Mouse (Mus musculus): ENCODE results near the gene Inpp5b. TPM values are rescaled to one million over a fixed set of nuclear protein-coding genes. Genes with fewer than 3 reads are reported as not detected.

Inpp5b gene
- polyA plus RNA-seq (2012), result 1.5 and 2.5 TPM in 2 replicates

- Histone ChIP-seq H3K9me3 (ENCODE audit: control insufficient read depth, low read length) (no peaks in the 10 kb centered on the region), H3K4me3 (replicated peaks) (peak within 1 kb of the TSS; percentile 64), H3K27me3 (ENCODE audit: control insufficient read depth) (no peaks in the 10 kb centered on the region), H3K36me3 (ENCODE audit: control insufficient read depth) (peaks cover 3% of the 10 kb centered on the region; the same call in 1 of the 2 replicates), H3K4me1 (ENCODE audit: control insufficient read depth) (peaks cover 20% of the 10 kb centered on the region)
- no peak for TF ChIP-seq TAL1 (IDR thresholded peaks at IDR 0.05; ENCODE audit: low read length)
- TF ChIP-seq GATA1 (IDR thresholded peaks at IDR 0.05; ENCODE audit: low read length), result no peak
Observed at GRCm38 (mm10) chr4:124741376-124742343, at the start of gene Inpp5b. Inpp5b (plus strand) TSS chr4:124741850.

DNA sequence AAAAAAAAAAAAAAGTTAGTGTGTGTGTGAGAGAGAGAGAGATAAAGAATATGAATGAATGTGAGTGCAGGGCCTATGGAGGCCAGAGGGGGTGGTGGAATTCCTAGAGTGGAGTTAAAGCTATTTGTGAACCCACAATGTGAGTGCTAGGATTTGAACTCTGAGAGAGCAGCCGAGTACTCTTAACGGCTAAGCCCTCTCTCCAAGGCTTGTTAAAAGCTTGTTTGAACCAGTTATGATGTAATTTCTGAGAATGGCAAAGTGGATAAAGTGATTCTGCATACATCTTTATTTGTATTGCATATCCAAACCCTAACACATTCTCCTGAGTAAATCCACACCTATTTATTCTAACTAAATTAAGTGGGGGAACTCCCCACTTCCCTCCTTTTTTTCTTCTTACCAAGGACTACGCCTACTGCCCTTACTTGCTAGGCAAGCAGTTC is 49.2 kb upstream of the Inpp5b start:
- TF ChIP-seq TAL1 (IDR thresholded peaks at IDR 0.05; ENCODE audit: low read length) (no peak), GATA1 (IDR thresholded peaks at IDR 0.05; ENCODE audit: low read length) (no peak)
- Histone ChIP-seq H3K36me3 (ENCODE audit: control insufficient read depth) (peaks cover 14% of the 10 kb centered on the region), H3K4me1 (ENCODE audit: control insufficient read depth) (peaks cover 51% of the 10 kb centered on the region), H3K9me3 (ENCODE audit: control insufficient read depth, low read length) (no peaks in the 10 kb centered on the region), H3K27me3 (ENCODE audit: control insufficient read depth) (peaks cover 7% of the 10 kb centered on the region), H3K4me3 (replicated peaks) (peak overlapping the region; percentile 97)

DNA sequence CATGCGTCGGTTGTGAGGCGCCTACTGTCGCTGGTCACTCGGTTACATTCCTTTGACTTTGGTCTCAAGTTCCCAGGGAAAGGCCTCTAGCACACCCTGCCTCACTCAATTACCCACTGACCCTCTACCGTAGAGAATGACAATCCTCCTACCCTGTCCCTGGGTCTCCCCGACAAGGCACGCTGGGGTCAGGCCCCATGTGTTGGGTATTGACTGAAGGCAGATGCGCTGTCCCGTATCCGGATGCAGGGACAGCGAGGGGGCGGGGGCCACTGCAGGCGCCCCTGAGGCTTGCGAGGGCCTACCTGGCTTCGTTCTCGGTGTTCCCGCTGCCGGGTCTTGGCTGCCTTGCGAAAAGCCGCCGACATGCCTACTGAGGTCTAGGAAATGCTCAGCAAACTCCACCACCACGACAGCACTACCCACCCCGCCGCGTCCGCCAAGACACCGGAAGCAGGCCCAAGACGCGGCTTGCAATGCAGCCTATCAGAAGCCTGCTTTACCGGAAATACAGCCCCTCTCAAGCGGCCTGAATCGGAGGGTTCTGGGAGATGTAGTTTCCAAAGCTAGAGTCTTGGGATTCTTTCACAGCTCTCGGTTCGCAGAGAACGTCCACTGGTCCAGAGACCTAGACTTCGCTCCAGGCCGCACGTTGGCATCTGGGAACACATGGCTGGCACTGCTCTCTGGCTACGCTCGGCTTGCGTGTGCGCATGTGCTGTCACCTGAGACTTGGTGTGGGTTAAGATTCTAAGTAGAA is 48.3 kb upstream of the Inpp5b start, which contains the start of gene Utp11:
Gene Utp11, minus strand, starts transcription at position 466 of the 760 bp plus-strand sequence.
- H3K27me3 ChIP-seq (ENCODE audit: control insufficient read depth), result peaks cover 7% of the 10 kb centered on the region
- peak within 1 kb of the TSS; percentile 97 for H3K4me3 ChIP-seq (replicated peaks)
- H3K36me3 ChIP-seq (ENCODE audit: control insufficient read depth), result peaks cover 9% of the 10 kb centered on the region
- peaks cover 51% of the 10 kb centered on the region for H3K4me1 ChIP-seq (ENCODE audit: control insufficient read depth)
- H3K9me3 ChIP-seq (ENCODE audit: control insufficient read depth, low read length), result no peaks in the 10 kb centered on the region
- TF ChIP-seq TAL1 (IDR thresholded peaks at IDR 0.05; ENCODE audit: low read length), result no peak
- no peak for TF ChIP-seq GATA1 (IDR thresholded peaks at IDR 0.05; ENCODE audit: low read length)

- TF ChIP-seq GATA1 (IDR thresholded peaks at IDR 0.05; ENCODE audit: low read length), result no peak
- H3K4me3 ChIP-seq (replicated peaks), result no peak overlapping the region
- H3K27me3 ChIP-seq (ENCODE audit: control insufficient read depth), result peaks cover 11% of the 10 kb centered on the region
- peaks cover 54% of the 10 kb centered on the region for H3K4me1 ChIP-seq (ENCODE audit: control insufficient read depth)
- peaks cover 7% of the 10 kb centered on the region for H3K36me3 ChIP-seq (ENCODE audit: control insufficient read depth)
- H3K9me3 ChIP-seq (ENCODE audit: control insufficient read depth, low read length), result no peaks in the 10 kb centered on the region
Observed at GRCm38 (mm10) chr4:124694572-124694971, 47.1 kb upstream of the Inpp5b start.

- no peaks in the 10 kb centered on the region for H3K9me3 ChIP-seq (ENCODE audit: control insufficient read depth, low read length)
- peaks cover under 1% of the 10 kb centered on the region for H3K36me3 ChIP-seq (ENCODE audit: control insufficient read depth)
- peaks cover 24% of the 10 kb centered on the region for H3K27me3 ChIP-seq (ENCODE audit: control insufficient read depth)
- TF ChIP-seq TAL1 (IDR thresholded peaks at IDR 0.05; ENCODE audit: low read length) (no peak), GATA1 (IDR thresholded peaks at IDR 0.05; ENCODE audit: low read length) (no peak)
- peaks cover 63% of the 10 kb centered on the region for H3K4me1 ChIP-seq (ENCODE audit: control insufficient read depth)
- H3K4me3 ChIP-seq (replicated peaks), result peak overlapping the region; percentile 27
Observed at GRCm38 (mm10) chr4:124695786-124696516, 45.7 kb upstream of the Inpp5b start.

DNA sequence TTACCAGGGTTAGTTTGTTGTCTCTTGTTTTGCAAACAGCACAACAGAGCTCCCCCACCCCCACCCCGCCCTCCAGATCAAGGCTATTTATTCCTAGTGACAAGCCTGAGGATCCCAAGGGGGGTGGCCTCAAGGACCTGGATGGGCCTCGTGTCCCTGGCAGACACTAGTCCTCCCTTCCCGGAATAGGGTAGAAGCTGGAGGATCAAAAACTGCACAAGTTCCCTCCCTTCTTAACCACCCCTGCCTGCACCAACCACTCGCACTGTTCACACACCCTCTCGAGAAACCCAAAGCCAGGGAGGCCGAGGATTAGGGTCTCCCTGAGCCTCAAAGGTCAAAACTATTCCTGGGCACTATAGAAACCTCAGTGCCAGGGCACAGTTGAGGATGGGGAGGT is 41.9 kb upstream of the Inpp5b start:
- TF ChIP-seq GATA1 (IDR thresholded peaks at IDR 0.05; ENCODE audit: low read length) (no peak), TAL1 (IDR thresholded peaks at IDR 0.05; ENCODE audit: low read length) (no peak)
- H3K9me3 ChIP-seq (ENCODE audit: control insufficient read depth, low read length), result no peaks in the 10 kb centered on the region
- no peaks in the 10 kb centered on the region for H3K36me3 ChIP-seq (ENCODE audit: control insufficient read depth)
- peaks cover 46% of the 10 kb centered on the region for H3K4me1 ChIP-seq (ENCODE audit: control insufficient read depth)
- peaks cover 48% of the 10 kb centered on the region for H3K27me3 ChIP-seq (ENCODE audit: control insufficient read depth)
- peak overlapping the region; percentile 69 for H3K4me3 ChIP-seq (replicated peaks)

GRCm38 (mm10) chr4:124700248-124700971 is 41.2 kb upstream of the Inpp5b start, which contains the start of gene Fhl3:
Fhl3 (plus strand) TSS chr4:124700701.
- Histone ChIP-seq H3K4me1 (ENCODE audit: control insufficient read depth) (peaks cover 45% of the 10 kb centered on the region), H3K9me3 (ENCODE audit: control insufficient read depth, low read length) (no peaks in the 10 kb centered on the region), H3K27me3 (ENCODE audit: control insufficient read depth) (peaks cover 52% of the 10 kb centered on the region), H3K4me3 (replicated peaks) (peak within 1 kb of the TSS; percentile 69), H3K36me3 (ENCODE audit: control insufficient read depth) (no peaks in the 10 kb centered on the region)
- TF ChIP-seq TAL1 (IDR thresholded peaks at IDR 0.05; ENCODE audit: low read length) (no peak), GATA1 (IDR thresholded peaks at IDR 0.05; ENCODE audit: low read length) (no peak)
